Mouse (Mus musculus) cerebellum, adult 18-20 months (tissue): ENCODE results near the gene Mrvi1.
"Not testable (repeated sequence)": the region's sequence is repeated elsewhere in the genome, so short reads cannot be mapped to it uniquely, and the experiment has no call there.

Source experiments
- DNase-seq, 2 experiments: peaks; one replicate each; pipeline ENCODE4 v3.0.0; 2021

Gene Mrvi1

DNA sequence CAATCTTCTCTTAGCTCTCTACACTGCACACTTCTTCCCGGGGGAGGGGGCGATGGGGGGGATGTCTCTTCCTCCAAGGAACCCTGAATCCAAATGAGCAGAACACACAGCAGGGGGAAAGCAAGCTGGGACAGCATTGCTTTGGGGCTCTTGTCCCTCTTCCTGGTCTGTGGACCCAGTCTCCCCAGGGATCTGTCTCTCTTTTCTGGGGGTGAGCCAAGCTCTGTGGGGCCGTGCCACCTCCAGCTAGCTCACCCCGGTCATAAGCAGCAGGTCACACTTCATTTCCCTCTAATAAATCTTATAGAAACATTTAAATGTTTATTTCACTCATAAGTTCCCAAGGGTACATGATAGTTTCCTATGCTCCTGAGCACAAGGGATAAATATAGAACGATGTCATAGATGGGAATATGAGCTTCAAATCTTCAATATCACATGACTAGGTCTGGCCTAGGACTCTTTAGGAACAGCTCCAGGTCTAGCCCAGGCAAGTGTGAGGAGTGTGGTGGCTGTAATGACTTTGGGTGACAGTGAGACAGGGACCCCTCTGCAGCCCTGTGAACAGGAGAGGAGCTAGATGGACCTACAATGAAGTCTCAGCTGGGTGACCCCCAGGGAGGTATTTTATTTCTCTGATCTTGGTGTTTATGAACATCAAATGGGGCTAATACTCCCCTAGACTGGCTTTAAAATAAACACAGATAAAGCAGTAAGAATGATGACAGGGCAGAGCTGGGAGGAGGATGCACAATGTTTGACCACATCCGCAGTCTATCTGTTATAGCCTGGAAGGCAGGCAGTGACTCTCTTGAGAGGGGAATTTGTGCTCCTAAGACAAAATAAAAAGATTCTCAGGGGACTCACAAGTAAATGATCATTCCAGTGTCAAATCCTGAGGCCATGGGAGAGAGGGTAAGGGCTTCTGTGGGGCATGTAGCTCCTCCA lies 46.2 kb downstream of the Mrvi1 start:
- DNase-seq = no peak

- DNase-seq = no peak
These were observed 48.3 kb downstream of the Mrvi1 start for GRCm38 (mm10) chr7:110933999-110934398.

DNA sequence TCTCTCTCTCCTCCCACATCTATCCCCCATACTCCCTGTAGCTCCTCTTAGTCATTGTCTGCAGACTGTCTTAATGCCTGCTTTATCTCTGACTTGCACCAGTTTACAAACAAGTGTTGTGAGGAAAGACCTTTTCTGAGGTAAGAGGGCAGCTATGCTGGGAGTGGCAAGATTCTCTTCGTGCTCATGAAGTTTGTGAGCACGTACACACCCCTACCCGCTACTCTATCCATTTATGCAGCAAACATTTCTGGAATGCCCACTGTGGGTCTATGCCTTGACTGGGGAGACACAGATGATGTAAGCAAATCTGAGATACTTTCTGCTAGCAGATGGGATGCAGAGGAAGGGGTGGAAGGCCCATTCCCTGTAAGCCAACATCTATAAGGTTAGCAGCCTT lies 48.9 kb downstream of the Mrvi1 start:
- no peak for DNase-seq

GRCm38 (mm10) chr7:110930118-110930854 lies 52.0 kb downstream of the Mrvi1 start:
- peak; percentile 8 to 24 for DNase-seq

GRCm38 (mm10) chr7:110926562-110926961 lies 55.7 kb downstream of the Mrvi1 start:
- no peak for DNase-seq

DNA sequence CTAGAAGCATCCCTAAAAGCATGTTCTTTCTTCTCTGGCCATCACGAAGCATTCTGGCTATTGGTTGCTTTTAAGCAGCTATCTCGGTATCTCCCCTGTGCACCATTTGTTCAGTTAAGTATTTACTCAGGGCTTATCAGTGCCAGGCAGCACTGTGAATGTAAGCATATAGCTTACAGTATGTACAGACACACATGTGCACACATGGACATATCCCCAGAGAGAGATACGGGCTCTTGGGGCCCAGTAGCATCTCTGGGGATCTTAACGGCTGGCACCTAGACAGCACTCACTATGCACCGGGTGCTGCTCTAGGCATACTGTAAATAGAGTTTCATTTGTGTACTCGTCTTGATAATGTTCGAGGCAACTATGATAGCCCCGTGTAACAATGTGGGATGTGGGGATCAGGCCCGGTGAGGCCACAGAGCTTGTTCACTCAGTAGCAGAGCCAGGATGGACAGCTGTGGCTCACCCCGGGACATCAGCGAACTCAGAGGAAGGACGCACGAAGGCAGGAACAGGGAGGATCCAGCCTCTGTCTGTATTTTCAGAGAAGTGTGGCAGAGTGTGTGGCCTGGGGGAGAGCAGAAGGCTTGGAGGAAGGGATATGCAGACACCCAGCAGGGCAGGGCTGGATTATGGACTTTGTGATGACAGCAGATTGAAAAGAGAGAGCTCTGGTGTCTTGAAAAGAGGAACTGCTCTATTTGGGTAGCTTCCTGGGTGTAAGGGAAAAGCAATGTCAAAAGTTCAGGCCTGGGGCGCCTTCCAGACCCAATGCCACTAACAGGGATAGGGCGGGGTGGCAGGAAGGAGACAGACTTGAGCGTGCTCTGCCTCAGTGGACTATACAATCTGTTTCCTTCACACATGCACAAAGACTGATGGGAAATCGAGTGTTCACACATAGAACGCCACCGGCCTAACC lies 61.7 kb downstream of the Mrvi1 start:
- no peak for DNase-seq

- DNase-seq = no peak
These were observed 62.5 kb downstream of the Mrvi1 start for GRCm38 (mm10) chr7:110919721-110920120.

GRCm38 (mm10) chr7:110915913-110916312 lies 66.3 kb downstream of the Mrvi1 start:
- no peak for DNase-seq

DNA sequence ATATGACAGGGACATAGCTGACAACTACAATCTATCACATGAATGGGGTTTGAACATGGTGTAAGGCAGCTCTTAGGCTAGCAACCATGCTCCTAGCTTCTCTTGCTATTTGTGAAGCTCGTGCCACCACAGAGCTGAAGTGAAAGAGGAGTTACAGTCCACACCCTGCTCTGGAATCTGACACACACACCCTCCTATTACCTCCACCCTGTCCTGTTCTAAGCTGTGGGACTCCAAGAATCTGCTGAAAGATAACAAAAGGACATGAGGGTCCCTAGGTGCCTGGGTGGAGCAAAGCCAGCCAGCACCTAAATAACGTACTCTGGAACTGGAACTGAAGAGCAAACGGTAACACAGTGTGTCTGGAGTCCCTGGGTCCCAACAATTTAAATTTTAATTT lies 67.7 kb downstream of the Mrvi1 start:
- no peak for DNase-seq

- DNase-seq = no peak
These were observed 68.5 kb downstream of the Mrvi1 start for GRCm38 (mm10) chr7:110913754-110914153.

DNA sequence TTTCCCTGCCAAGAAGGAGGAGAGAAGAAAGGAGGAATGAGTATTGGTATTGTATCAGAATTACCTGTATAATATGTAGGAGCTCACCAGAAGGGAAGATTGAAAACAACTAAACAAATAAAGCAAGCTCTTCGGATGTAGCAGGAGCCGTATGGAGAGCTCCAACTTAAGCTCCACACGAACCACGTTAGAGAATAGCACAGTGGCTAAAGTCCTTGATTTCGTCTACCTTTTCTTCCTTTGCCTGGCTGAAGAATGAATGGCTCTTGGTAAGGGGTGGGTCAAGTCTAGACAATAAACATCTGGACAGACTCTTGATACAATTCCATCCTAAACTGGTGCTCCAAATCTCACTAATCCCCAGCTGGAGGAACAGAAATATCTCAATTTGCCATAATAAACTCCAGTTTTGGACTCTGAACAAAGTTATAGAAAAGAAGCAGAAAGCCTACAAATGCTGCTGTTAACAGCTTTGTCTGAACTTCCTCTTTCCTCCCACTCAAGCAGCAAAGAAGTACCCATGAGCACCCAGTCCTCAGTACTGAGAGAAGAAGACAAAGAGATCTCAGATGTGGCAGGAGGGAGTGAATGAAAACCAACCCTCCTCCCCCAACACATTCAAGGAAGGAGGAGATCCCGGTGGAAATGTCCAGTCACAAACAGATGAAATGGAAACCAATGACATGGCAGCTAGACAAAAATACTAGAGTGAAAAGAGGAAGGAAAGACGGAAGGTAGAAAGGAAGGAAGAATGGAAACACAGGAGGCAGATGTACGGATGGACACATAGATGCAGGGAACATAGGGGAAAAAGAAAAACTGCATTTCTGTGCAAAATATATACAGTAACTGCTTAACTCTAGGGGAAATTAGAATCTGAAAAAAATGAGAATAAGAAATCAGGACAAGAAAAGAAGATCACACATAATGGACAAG lies 73.8 kb downstream of the Mrvi1 start:
- no peak for DNase-seq

DNA sequence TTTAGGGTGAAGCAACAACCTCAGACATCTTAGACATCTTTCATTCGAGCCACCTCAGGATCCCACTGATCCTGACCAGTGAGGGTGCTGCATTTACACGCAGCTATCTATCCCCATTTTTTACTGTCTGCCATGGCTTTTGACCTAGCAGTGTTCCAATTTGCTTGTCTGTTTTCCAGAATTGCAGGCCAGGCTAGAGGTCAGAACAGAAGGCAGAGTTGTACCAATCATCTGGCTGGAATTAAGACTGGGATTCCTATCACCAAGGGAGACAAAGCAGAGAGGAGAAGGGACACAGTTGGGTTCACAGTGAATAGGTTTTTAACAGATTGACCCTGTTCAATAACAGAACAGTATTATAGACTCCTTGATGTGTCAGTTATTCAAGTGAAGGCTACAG lies 75.7 kb downstream of the Mrvi1 start:
- no peak for DNase-seq

GRCm38 (mm10) chr7:110903226-110903625 lies 79.0 kb downstream of the Mrvi1 start:
- DNase-seq = no peak

DNA sequence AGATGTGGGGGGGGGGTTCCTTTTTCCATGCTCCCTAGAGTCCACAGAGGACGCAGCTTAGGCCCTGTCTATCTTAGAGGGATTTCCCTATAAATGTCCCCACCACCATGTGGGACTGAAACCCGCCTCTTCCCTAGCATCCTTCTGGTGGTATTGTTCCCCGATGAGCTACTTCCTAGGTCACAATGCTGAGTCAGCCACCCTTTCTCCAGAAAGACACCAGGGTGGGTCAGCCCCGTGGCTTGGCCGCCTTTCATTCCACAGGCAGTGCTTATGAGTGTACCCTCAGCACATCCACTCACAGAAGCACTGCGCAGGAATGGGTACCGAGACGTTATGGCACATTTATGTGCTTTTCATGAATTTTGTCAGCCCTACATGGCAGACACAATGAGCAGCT lies 85.1 kb downstream of the Mrvi1 start:
- DNase-seq = no peak

DNA sequence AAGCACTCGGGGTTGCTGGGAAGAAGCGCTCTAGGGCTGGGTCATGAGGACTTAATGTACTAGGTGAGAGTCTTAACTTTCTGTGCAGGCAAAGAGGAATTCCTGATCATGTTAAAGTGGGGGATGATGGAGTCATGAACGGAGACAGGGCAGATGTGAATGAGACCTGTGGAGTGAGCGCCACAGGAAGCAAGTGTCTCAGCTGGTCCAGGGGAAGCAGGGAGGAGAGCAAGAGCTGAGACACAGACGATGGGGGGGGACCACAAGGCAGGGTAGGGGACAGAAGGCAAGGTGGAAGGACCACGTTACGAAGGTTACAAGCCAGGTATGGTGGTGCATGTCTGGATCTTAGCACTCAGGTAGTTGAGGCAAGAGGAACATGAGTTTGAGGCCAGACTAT lies 85.8 kb downstream of the Mrvi1 start:
- DNase-seq = no peak

GRCm38 (mm10) chr7:110895772-110896171 lies 86.5 kb downstream of the Mrvi1 start:
- DNase-seq = not testable (repeated sequence)

DNA sequence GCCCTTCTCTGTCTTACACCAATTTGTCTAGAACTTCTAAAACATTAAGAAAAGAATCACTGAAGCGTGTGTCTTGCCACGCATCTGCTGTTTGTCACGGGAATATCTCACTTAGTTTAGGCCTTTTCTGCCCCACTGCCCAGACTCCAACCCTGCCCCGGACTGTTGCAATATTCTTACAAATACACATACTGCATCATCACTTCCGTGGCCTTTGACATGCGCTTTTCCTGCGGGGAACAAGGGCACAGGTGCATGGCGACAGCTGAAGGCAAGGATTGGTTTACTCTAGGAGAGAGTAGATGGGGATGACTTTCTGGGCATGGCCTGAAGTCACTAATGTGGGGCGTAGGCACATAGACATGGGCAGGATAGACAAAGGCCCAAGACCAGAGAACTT lies 87.6 kb downstream of the Mrvi1 start:
- no peak for DNase-seq

- no peak for DNase-seq
These were observed 88.2 kb downstream of the Mrvi1 start for GRCm38 (mm10) chr7:110893943-110894610.

DNA sequence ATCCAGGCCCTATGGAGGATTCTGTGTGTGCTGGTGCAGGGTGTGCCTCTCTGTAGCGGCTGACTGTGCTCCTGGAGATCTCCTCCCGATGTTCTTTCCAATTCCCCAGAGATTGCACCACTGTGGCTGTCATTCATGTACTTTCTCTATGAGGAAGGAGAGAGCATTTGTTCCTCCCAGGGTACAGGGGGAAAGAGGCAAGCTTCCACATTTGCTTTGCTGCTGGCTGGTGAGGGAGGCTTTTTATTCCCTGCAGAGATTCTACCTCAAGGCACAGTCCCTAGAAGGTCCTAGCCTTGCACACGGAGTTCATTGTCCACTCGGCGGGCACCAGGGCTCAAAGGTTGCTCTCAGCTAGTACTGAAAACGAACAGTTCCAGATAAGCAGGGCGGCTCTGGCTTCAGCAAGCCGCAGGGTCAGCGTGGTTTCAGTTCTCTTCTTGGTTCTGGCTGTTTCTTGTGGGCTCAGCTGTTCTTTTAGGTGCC lies 90.7 kb downstream of the Mrvi1 start:
- no peak for DNase-seq

DNA sequence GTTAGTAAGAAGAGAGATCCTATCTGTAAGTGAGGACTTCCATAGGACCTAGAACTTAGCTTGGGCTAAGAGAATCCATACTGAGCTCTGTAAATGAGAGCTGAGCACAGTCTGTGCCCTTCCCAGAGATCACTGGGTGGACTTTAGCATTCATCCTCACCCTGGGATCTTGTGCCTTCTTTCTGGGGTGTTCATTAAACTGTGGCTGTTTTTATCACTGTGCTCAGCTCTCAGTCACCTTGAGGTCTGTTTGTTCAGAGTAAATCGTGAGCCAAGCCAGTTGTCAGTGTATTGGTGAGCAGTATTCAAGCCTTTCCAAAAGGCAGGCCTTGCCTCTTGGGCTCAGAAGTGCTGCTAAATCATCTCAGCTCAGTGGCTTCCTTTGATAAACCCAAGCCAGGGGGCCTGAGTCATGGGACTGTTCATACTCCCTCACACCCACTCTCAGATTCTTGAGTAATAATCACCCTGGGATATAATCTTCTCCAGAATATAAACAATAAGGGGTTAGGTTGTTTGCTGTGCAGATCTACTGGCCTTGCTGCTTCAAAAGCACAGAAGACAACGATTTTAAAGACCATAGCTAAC lies 100.4 kb downstream of the Mrvi1 start:
- DNase-seq = no peak

DNA sequence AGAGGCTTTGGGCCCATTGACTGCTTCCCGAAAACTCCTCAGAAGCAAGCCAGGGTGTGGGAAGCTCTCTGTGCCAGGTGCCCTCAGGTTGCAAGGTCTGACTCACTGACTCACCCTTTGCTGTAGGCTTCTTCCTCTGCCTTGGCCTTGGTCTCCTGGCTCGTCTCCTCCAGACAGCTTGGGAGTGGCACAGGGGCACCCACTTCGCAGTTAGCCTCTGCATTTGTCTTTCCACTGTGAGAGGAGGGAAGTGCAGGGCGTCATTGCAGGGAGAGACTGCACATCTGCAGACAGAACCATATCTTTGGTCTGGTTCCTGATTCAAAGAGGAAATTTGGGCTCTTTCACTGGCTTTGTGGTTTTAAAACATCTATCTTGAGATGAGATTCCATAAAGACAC lies 104.2 kb downstream of the Mrvi1 start:
- DNase-seq = no peak
